Mouse (Mus musculus): Measurements from ENCODE around the gene Arhgef17.

Gene Arhgef17

GRCm38 (mm10) chr7:100931926-100932480 is at the start of gene Arhgef17:
TSS of gene Arhgef17 (minus strand) at chr7:100932107.
- DNase-seq (ENCODE audit: low spot score in 2 of 2): no peak

- peak in 1 of 2 experiments; percentile 28 for DNase-seq (ENCODE audit: low spot score in 2 of 2)
Measured at GRCm38 (mm10) chr7:100979175-100979574, 47.3 kb upstream of the Arhgef17 start.

- no peak for DNase-seq (ENCODE audit: low spot score in 2 of 2)
Measured at GRCm38 (mm10) chr7:100978171-100978570, 46.3 kb upstream of the Arhgef17 start.

- no peak for DNase-seq (ENCODE audit: low spot score in 2 of 2)
Measured at GRCm38 (mm10) chr7:100974135-100974903, 42.4 kb upstream of the Arhgef17 start, which contains the start of gene P2ry6. TSS of gene P2ry6 (minus strand) at chr7:100974649.

GRCm38 (mm10) chr7:100972875-100973274 is 41.0 kb upstream of the Arhgef17 start:
- no peak for DNase-seq (ENCODE audit: low spot score in 2 of 2)

GRCm38 (mm10) chr7:100968874-100969659 is 37.2 kb upstream of the Arhgef17 start:
- no peak for DNase-seq (ENCODE audit: low spot score in 2 of 2)

GRCm38 (mm10) chr7:100968376-100968775 is 36.5 kb upstream of the Arhgef17 start:
- no peak for DNase-seq (ENCODE audit: low spot score in 2 of 2)

GRCm38 (mm10) chr7:100967850-100968249 is 35.9 kb upstream of the Arhgef17 start:
- no peak for DNase-seq (ENCODE audit: low spot score in 2 of 2)

GRCm38 (mm10) chr7:100966014-100966413 is 34.1 kb upstream of the Arhgef17 start:
- DNase-seq (ENCODE audit: low spot score in 2 of 2): no peak

- no peak for DNase-seq (ENCODE audit: low spot score in 2 of 2)
Measured at GRCm38 (mm10) chr7:100965079-100965478, 33.2 kb upstream of the Arhgef17 start.

GRCm38 (mm10) chr7:100964242-100964641 is 32.3 kb upstream of the Arhgef17 start:
- no peak for DNase-seq (ENCODE audit: low spot score in 2 of 2)

GRCm38 (mm10) chr7:100963381-100963780 is 31.5 kb upstream of the Arhgef17 start:
- no peak for DNase-seq (ENCODE audit: low spot score in 2 of 2)

GRCm38 (mm10) chr7:100961146-100961545 is 29.2 kb upstream of the Arhgef17 start:
- no peak for DNase-seq (ENCODE audit: low spot score in 2 of 2)

- no peak for DNase-seq (ENCODE audit: low spot score in 2 of 2)
Measured at GRCm38 (mm10) chr7:100960462-100960861, 28.6 kb upstream of the Arhgef17 start.

GRCm38 (mm10) chr7:100958426-100958825 is 26.5 kb upstream of the Arhgef17 start:
- DNase-seq (ENCODE audit: low spot score in 2 of 2): no peak

GRCm38 (mm10) chr7:100952686-100953085 is 20.8 kb upstream of the Arhgef17 start:
- DNase-seq (ENCODE audit: low spot score in 2 of 2): no peak

GRCm38 (mm10) chr7:100951903-100952302 is 20.0 kb upstream of the Arhgef17 start:
- DNase-seq (ENCODE audit: low spot score in 2 of 2): no peak

- DNase-seq (ENCODE audit: low spot score in 2 of 2): peak; percentile 58 to 61
Measured at GRCm38 (mm10) chr7:100950481-100951010, 18.6 kb upstream of the Arhgef17 start.

GRCm38 (mm10) chr7:100950031-100950430 is 18.1 kb upstream of the Arhgef17 start:
- no peak for DNase-seq (ENCODE audit: low spot score in 2 of 2)

GRCm38 (mm10) chr7:100944738-100945137 is 12.8 kb upstream of the Arhgef17 start:
- DNase-seq (ENCODE audit: low spot score in 2 of 2): no peak

GRCm38 (mm10) chr7:100944306-100944705 is 12.4 kb upstream of the Arhgef17 start:
- DNase-seq (ENCODE audit: low spot score in 2 of 2): peak; percentile 45
